Mouse (Mus musculus) midbrain, embryonic 13.5 days (tissue): ENCODE measurements around the gene Igfbp4. TPM values are rescaled to one million over a fixed set of nuclear protein-coding genes. Genes with fewer than 3 reads are reported as not detected.

Experiments used
- ATAC-seq: fragments of 200-750 bp; cut with Nextera tagmentation; 2 replicates; pipeline ENCODE4 v1.8.0; 2017; ENCODE audit warnings: mild to moderate bottlenecking, moderate TSS enrichment, moderate library complexity
- H3K27ac ChIP-seq: fragments of 300-500 bp; sonication (generic); 2 replicates; pipeline ENCODE4 v1.5.1; 2015; ENCODE audit warnings: inconsistent platforms, mild to moderate bottlenecking, moderate library complexity
- H3K27me3 ChIP-seq: fragments of 300-500 bp; sonication (generic); 2 replicates; pipeline ENCODE4 v1.6.1; 2015; ENCODE audit warnings: mild to moderate bottlenecking, inconsistent platforms
- H3K36me3 ChIP-seq: fragments of 300-500 bp; sonication (generic); 2 replicates; pipeline ENCODE4 v1.6.1; 2015; ENCODE audit warnings: mild to moderate bottlenecking, inconsistent platforms
- H3K4me1 ChIP-seq: fragments of 300-500 bp; sonication (generic); replicated peaks from 2 replicates; pipeline ENCODE4 v1.6.1; 2015; ENCODE audit warnings: inconsistent platforms
- H3K4me2 ChIP-seq: fragments of 300-500 bp; sonication (generic); replicated peaks from 2 replicates; pipeline ENCODE4 v1.6.1; 2015; ENCODE audit warnings: moderate library complexity, mild to moderate bottlenecking, inconsistent platforms
- H3K4me3 ChIP-seq: fragments of 300-500 bp; sonication (generic); replicated peaks from 2 replicates; pipeline ENCODE4 v1.5.1; 2015; ENCODE audit warnings: mild to moderate bottlenecking, inconsistent platforms
- H3K9ac ChIP-seq: fragments of 300-500 bp; sonication (generic); replicated peaks from 2 replicates; pipeline ENCODE4 v1.6.1; 2015; ENCODE audit warnings: mild to moderate bottlenecking, inconsistent platforms
- H3K9me3 ChIP-seq: fragments of 300-500 bp; sonication (generic); 2 replicates; pipeline ENCODE4 v1.6.1; 2016; ENCODE audit warnings: mild to moderate bottlenecking, inconsistent platforms
- WGBS: fragments of 180-500 bp; shearing (Covaris S2); methylation state at CpG from one replicate; pipeline ENCODE4 v1.1.7; 2015; 5-methylcytosine and 5-hydroxymethylcytosine counted together
- polyA plus RNA-seq: library from polyadenylated mRNA; unstranded; fragments of >200 nt; fragmentation: Nextera tagmentation; extraction: Ambion mirVana; gene quantifications from 2 replicates; pipeline ENCODE4 v1.2.1, GENCODE M21; 2015

Gene Igfbp4
- polyA plus RNA-seq, 1 experiment from 2014 or later = 125 TPM

DNA sequence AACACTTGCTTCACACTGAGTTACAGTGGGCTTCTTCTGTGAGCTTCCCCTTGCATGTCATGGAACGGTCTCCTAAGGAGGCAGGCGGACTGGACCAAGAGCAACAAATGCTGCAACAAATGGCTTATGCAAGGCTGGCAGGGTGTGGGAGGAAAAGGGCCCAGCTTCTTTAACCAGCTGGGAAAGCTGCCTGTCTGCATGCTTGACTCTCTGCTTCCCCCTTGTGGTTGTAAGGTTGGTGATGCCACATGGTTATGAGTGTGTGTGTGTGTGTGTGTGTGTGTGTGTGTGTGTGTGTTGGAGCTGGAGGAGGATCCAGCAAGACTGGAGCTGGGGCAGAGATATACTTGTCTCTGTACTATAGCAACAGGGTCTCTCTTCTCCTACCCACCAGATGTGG is 24.9 kb downstream of the Igfbp4 start:
- WGBS = 20% methylated on average over 2 of the region's 2 CpGs
- H3K36me3 ChIP-seq = no peaks in the 10 kb centered on the region
- H3K9me3 ChIP-seq = no peaks in the 10 kb centered on the region
- no peak overlapping the region for H3K9ac ChIP-seq
- H3K27me3 ChIP-seq = peaks cover 4% of the 10 kb centered on the region; the same call in 1 of the 2 replicates
- peaks cover 8% of the 10 kb centered on the region; the same call in 1 of the 2 replicates for H3K4me1 ChIP-seq
- H3K4me3 ChIP-seq = no peak overlapping the region
- ATAC-seq = 0 out of 2 replicates have a peak, but pooled peaks have one; percentile 37
- H3K27ac ChIP-seq = no peak overlapping the region
- no peak overlapping the region for H3K4me2 ChIP-seq

- Histone ChIP-seq H3K9me3 (no peaks in the 10 kb centered on the region), H3K4me3 (no peak overlapping the region), H3K4me1 (peaks cover 20% of the 10 kb centered on the region), H3K27ac (no peak overlapping the region), H3K27me3 (no peaks in the 10 kb centered on the region), H3K9ac (no peak overlapping the region), H3K4me2 (no peak overlapping the region), H3K36me3 (no peaks in the 10 kb centered on the region)
- 84% methylated on average over 8 of the region's 8 CpGs for WGBS
- no peak for ATAC-seq
These were observed 26.5 kb downstream of the Igfbp4 start for GRCm38 (mm10) chr11:99067591-99067990.

- Histone ChIP-seq H3K4me1 (peaks cover 14% of the 10 kb centered on the region), H3K36me3 (no peaks in the 10 kb centered on the region), H3K4me2 (no peak overlapping the region), H3K4me3 (no peak overlapping the region), H3K9me3 (no peaks in the 10 kb centered on the region), H3K27ac (no peak overlapping the region), H3K9ac (no peak overlapping the region), H3K27me3 (no peaks in the 10 kb centered on the region)
- WGBS = 82% methylated on average over 5 of the region's 5 CpGs
- ATAC-seq = no peak
These were observed 27.4 kb downstream of the Igfbp4 start for GRCm38 (mm10) chr11:99068455-99068854.

DNA sequence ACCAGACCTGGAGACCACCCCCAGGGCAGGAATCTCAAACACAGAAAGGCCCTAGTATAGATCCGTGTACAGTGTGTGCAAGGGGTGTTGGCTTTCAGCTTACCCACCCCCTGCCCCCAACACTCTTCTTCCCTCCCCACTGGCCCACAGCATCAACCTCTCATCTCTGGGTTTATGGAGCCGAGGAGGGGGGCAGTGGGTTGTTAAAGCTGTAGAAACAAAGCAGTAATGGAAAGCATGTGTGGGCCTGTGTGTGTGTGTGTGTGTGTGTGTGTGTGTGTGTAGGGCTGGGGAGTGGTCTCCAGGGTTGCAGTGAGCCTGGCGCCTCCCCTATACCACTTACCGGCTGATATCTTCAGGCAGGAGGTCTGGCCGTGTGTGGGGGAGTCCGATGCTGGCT is 30.8 kb downstream of the Igfbp4 start:
- H3K36me3 ChIP-seq = no peaks in the 10 kb centered on the region
- H3K27ac ChIP-seq = no peak overlapping the region; the same call in 1 of the 2 replicates
- H3K4me2 ChIP-seq = no peak overlapping the region
- H3K4me1 ChIP-seq = peaks cover 12% of the 10 kb centered on the region
- no peak overlapping the region for H3K4me3 ChIP-seq
- H3K9me3 ChIP-seq = no peaks in the 10 kb centered on the region
- H3K27me3 ChIP-seq = no peaks in the 10 kb centered on the region
- H3K9ac ChIP-seq = no peak overlapping the region
- 0 out of 2 replicates have a peak, but pooled peaks have one; percentile 43 for ATAC-seq
- 21% methylated on average over 6 of the region's 6 CpGs for WGBS

GRCm38 (mm10) chr11:99073781-99074180 is 32.7 kb downstream of the Igfbp4 start:
- Histone ChIP-seq H3K36me3 (no peaks in the 10 kb centered on the region), H3K4me3 (no peak overlapping the region), H3K4me1 (peaks cover 12% of the 10 kb centered on the region), H3K4me2 (no peak overlapping the region), H3K27me3 (no peaks in the 10 kb centered on the region), H3K27ac (no peak overlapping the region), H3K9me3 (no peaks in the 10 kb centered on the region), H3K9ac (no peak overlapping the region)
- ATAC-seq = no peak
- WGBS = 64% methylated on average over 5 of the region's 5 CpGs

GRCm38 (mm10) chr11:99076744-99077319 is 35.8 kb downstream of the Igfbp4 start:
- no peaks in the 10 kb centered on the region for H3K27me3 ChIP-seq
- no peaks in the 10 kb centered on the region for H3K9me3 ChIP-seq
- no peak overlapping the region for H3K9ac ChIP-seq
- H3K4me1 ChIP-seq = peaks cover 6% of the 10 kb centered on the region
- 84% methylated on average over 5 of the region's 5 CpGs for WGBS
- H3K27ac ChIP-seq = no peak overlapping the region
- ATAC-seq = no peak
- H3K4me3 ChIP-seq = no peak overlapping the region
- H3K36me3 ChIP-seq = no peaks in the 10 kb centered on the region
- H3K4me2 ChIP-seq = no peak overlapping the region

GRCm38 (mm10) chr11:99077869-99078268 is 36.8 kb downstream of the Igfbp4 start:
- H3K4me3 ChIP-seq = no peak overlapping the region
- H3K36me3 ChIP-seq = no peaks in the 10 kb centered on the region
- no peak for ATAC-seq
- no peaks in the 10 kb centered on the region for H3K9me3 ChIP-seq
- H3K4me2 ChIP-seq = no peak overlapping the region
- no peak overlapping the region for H3K9ac ChIP-seq
- H3K4me1 ChIP-seq = no peaks in the 10 kb centered on the region
- no peak overlapping the region for H3K27ac ChIP-seq
- H3K27me3 ChIP-seq = no peaks in the 10 kb centered on the region
- 82% methylated on average over 8 of the region's 8 CpGs for whole genome bisulfite sequencing

DNA sequence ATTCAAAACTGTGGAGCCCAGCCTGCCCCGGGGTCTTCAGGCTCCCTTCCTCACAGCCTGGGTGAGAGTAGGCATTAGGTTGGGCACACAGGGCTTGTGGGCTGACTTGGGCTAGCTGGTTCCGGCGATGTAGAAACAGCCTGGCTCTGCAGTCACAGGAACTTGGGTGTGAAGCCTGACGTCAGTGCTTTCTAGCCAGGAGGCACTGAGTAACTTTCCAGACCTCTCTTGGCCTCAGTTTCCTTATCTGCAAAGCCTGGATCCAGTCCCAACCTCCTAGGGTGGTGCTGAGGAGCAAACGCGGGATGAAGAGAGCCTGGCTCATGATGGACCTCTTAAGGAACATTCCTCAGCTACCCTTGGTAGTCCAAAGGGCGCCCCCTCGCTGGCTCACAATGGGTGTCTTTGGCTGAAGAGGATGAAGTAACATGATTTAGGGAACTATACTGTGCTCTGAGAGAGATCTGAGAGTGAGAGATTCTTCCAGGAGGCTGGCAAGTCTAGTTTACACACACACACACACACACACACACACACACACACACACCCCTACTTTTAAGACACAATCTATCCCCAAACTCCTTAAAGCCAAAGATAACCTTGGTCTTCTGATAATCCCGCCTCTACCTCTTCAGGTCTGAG is 40.0 kb downstream of the Igfbp4 start:
- no peaks in the 10 kb centered on the region for H3K27me3 ChIP-seq
- H3K9ac ChIP-seq = no peak overlapping the region
- H3K9me3 ChIP-seq = no peaks in the 10 kb centered on the region
- no peaks in the 10 kb centered on the region for H3K4me1 ChIP-seq
- no peak for ATAC-seq
- 86% methylated on average over 9 of the region's 9 CpGs for whole genome bisulfite sequencing
- no peak overlapping the region for H3K4me3 ChIP-seq
- H3K27ac ChIP-seq = no peak overlapping the region
- no peaks in the 10 kb centered on the region for H3K36me3 ChIP-seq
- no peak overlapping the region for H3K4me2 ChIP-seq

DNA sequence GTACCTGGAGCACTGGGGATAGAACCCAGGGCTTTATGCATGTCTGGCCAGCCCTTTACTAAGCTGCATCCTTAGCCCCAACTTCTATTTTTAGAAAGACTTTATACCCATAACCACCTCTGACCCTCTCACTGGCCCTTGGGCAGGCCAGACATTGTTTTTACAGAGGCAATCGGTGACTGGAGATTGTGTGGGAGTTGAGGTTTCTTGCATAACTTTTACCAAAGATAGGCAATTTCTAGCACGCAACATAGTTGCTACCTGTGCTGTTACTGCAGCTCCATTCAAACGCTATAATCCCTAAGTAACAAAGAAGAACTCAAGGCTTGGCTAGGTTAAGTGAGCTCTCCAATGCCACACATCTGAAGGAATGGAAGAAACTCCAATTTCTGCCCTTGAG is 40.5 kb downstream of the Igfbp4 start:
- no peak overlapping the region for H3K4me2 ChIP-seq
- 81% methylated on average over 3 of the region's 3 CpGs for WGBS

GRCm38 (mm10) chr11:99082098-99082497 is 41.1 kb downstream of the Igfbp4 start:
- no peak for ATAC-seq
- Histone ChIP-seq H3K9me3 (no peaks in the 10 kb centered on the region), H3K4me2 (no peak overlapping the region), H3K27ac (no peak overlapping the region), H3K4me1 (no peaks in the 10 kb centered on the region), H3K36me3 (no peaks in the 10 kb centered on the region), H3K4me3 (no peak overlapping the region), H3K27me3 (no peaks in the 10 kb centered on the region), H3K9ac (no peak overlapping the region)
- 78% methylated on average over 8 of the region's 8 CpGs for WGBS

More for the DNA sequence above, 40.5 kb downstream of the Igfbp4 start:
- Histone ChIP-seq H3K27me3 (no peaks in the 10 kb centered on the region), H3K4me3 (no peak overlapping the region), H3K27ac (no peak overlapping the region), H3K4me1 (no peaks in the 10 kb centered on the region), H3K36me3 (no peaks in the 10 kb centered on the region), H3K9ac (no peak overlapping the region), H3K9me3 (no peaks in the 10 kb centered on the region)
- ATAC-seq = no peak

- no peak overlapping the region for H3K4me3 ChIP-seq
- no peaks in the 10 kb centered on the region for H3K4me1 ChIP-seq
- H3K9me3 ChIP-seq = no peaks in the 10 kb centered on the region
- WGBS = 91% methylated on average over 8 of the region's 8 CpGs
- H3K27ac ChIP-seq = no peak overlapping the region
- no peaks in the 10 kb centered on the region for H3K36me3 ChIP-seq
- H3K9ac ChIP-seq = no peak overlapping the region
- no peaks in the 10 kb centered on the region for H3K27me3 ChIP-seq
- no peak for ATAC-seq
- no peak overlapping the region for H3K4me2 ChIP-seq
These were observed 42.5 kb downstream of the Igfbp4 start for GRCm38 (mm10) chr11:99083516-99083915.

GRCm38 (mm10) chr11:99084366-99084765 is 43.3 kb downstream of the Igfbp4 start:
- Histone ChIP-seq H3K27me3 (no peaks in the 10 kb centered on the region), H3K27ac (no peak overlapping the region), H3K36me3 (no peaks in the 10 kb centered on the region), H3K4me3 (no peak overlapping the region), H3K9ac (no peak overlapping the region), H3K9me3 (no peaks in the 10 kb centered on the region), H3K4me2 (no peak overlapping the region), H3K4me1 (no peaks in the 10 kb centered on the region)
- no peak for ATAC-seq
- WGBS = 90% methylated on average over 9 of the region's 9 CpGs

DNA sequence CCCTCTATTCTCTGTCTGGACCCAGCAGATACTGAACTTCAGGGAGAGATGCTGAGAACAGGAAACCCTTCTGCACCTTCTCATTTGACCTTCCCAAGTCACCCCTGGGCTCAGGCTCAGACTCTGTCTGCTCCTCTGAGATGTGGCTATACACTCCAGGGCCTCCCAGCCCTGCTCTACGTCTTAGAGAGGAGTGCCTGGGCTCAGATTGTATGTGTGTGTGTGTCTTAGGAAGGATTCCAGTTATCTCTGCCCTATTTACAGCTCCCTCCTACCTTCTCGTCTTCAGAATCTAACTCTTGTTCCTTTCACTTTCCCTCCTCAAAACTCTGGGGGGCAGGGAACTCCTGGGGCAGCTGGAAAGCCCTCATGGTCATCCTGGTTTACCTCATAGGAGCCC is 47.4 kb downstream of the Igfbp4 start:
- 71% methylated on average over 2 of the region's 2 CpGs for WGBS
- ATAC-seq = no peak

More for the DNA sequence above, 47.4 kb downstream of the Igfbp4 start:
- Histone ChIP-seq H3K9me3 (no peaks in the 10 kb centered on the region), H3K4me2 (no peak overlapping the region), H3K9ac (no peak overlapping the region), H3K4me3 (no peak overlapping the region), H3K36me3 (no peaks in the 10 kb centered on the region), H3K27ac (no peak overlapping the region), H3K4me1 (no peaks in the 10 kb centered on the region), H3K27me3 (no peaks in the 10 kb centered on the region)
